Mouse (Mus musculus): ENCODE measurements around the gene Lrp11. TPM values are rescaled to one million over a fixed set of nuclear protein-coding genes. Genes with fewer than 3 reads are reported as not detected.

Lrp11 gene
- total RNA-seq, 2 experiments from 2014 or later: 137 to 167 TPM

Other genes with a start within 250 kb of the Lrp11 start
- under 1 TPM; 0.05 to 0.11 TPM for gene Ulbp1, start 116.2 kb upstream of the Lrp11 start, total RNA-seq (2021)
- 1 to 10 TPM; 4.4 to 4.5 TPM for gene Nup43, start 77.7 kb downstream of the Lrp11 start, total RNA-seq (2021)
- gene Pcmt1, start 91.3 kb downstream of the Lrp11 start, total RNA-seq (2021): 100 to 1,000 TPM; 179 to 195 TPM
- 10 to 100 TPM; 30.3 to 34.3 TPM for gene Lats1, start 91.4 kb downstream of the Lrp11 start, total RNA-seq (2021)
- 10 to 100 TPM; 12.4 to 17.5 TPM for gene Katna1, start 136.2 kb downstream of the Lrp11 start, total RNA-seq (2021)
- gene Ginm1, start 203.0 kb downstream of the Lrp11 start, total RNA-seq (2021): 10 to 100 TPM; 20.2 to 20.9 TPM
- gene Ppil4, start 203.1 kb downstream of the Lrp11 start, total RNA-seq (2021): 10 to 100 TPM; 27.3 to 36.6 TPM
- gene Zc3h12d, start 242.7 kb downstream of the Lrp11 start, total RNA-seq (2021): under 1 TPM in 1 of 2 experiments, not detected in 1; 0.12 TPM

All from left cerebral cortex, postnatal 36 days (tissue).